Mouse (Mus musculus) telencephalon, adult 2 months (tissue): ENCODE measurements around the gene Icosl.
"Not testable (repeated sequence)": the region's sequence is repeated elsewhere in the genome, so short reads cannot be mapped to it uniquely, and the experiment has no call there.

Experiments
- DNase-seq: peaks from one replicate; pipeline ENCODE4 v3.0.0-alpha.2; 2011; ENCODE audit warnings: low read depth, low spot score

Icosl gene

DNA sequence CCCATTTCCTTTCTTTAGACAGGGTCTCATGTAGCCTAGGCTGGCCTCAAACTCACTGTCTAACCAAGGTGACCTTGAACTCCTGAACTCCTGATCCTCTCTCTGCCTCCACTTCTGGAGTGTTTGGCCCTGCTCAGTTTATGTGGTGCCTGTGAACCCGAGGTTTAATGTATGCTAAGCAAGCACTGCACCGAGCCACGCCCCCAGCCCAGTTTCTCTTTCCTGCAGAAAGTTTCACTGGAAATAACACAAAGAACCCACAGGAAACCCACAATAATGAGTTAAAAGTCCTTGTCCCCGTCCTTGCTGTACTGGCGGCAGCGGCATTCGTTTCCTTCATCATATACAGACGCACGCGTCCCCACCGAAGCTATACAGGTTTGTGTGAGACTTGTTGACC is 5.9 kb downstream of the Icosl start:
- DNase-seq = no peak

GRCm38 (mm10) chr10:78077862-78078261 is 8.8 kb downstream of the Icosl start:
- DNase-seq = no peak

GRCm38 (mm10) chr10:78078276-78078675 is 9.2 kb downstream of the Icosl start:
- DNase-seq = no peak

- no peak for DNase-seq
These were observed 11.0 kb downstream of the Icosl start for GRCm38 (mm10) chr10:78079955-78080591.

- no peak for DNase-seq
These were observed 15.0 kb downstream of the Icosl start for GRCm38 (mm10) chr10:78084073-78084472.

GRCm38 (mm10) chr10:78085711-78086110 is 16.6 kb downstream of the Icosl start:
- no peak for DNase-seq

GRCm38 (mm10) chr10:78086444-78087061 is 17.5 kb downstream of the Icosl start:
- DNase-seq = no peak

- DNase-seq = no peak
These were observed 18.0 kb downstream of the Icosl start for GRCm38 (mm10) chr10:78087101-78087511.

- DNase-seq = no peak
These were observed 21.1 kb downstream of the Icosl start for GRCm38 (mm10) chr10:78090246-78090645.

GRCm38 (mm10) chr10:78090706-78091491 is 21.8 kb downstream of the Icosl start:
- DNase-seq = no peak

GRCm38 (mm10) chr10:78091865-78092724 is 23.0 kb downstream of the Icosl start:
- no peak for DNase-seq

DNA sequence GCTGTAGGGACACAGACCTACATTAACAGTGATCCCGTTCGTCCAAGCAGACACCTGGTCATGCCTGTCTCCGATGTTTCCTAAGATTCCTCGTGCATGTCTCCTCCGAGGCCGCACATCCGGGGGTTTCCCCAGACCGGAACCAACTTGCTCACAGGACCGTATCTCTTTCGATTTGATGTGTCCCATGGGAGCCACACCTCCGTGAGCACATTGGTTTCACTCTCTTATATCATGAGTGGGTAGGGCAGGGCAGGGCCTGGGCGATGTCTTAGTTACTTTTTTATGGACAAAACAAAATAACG is 23.6 kb downstream of the Icosl start:
- no peak for DNase-seq

DNA sequence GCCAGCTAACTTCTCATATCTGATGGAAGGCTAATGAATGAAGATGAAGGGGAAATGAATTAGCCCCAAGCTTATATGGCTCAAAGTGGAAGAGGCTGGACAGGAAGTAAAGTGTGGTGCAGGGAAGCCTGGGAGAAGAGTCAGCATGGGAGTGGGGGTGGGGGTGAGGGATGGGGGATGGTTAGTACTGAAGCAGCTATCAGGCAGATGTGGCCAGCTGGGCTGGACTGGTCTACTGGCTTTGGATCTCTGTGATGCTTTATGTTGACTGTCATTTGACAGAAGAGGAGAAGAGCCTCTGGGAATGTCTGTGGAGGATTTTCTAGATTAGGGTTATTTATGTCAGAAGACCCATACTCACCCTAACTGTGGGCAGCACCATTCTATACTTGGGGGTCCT is 26.1 kb downstream of the Icosl start:
- no peak for DNase-seq

- no peak for DNase-seq
These were observed 27.1 kb downstream of the Icosl start for GRCm38 (mm10) chr10:78095954-78096931.

GRCm38 (mm10) chr10:78099860-78100259 is 30.8 kb downstream of the Icosl start:
- not testable (repeated sequence) for DNase-seq

DNA sequence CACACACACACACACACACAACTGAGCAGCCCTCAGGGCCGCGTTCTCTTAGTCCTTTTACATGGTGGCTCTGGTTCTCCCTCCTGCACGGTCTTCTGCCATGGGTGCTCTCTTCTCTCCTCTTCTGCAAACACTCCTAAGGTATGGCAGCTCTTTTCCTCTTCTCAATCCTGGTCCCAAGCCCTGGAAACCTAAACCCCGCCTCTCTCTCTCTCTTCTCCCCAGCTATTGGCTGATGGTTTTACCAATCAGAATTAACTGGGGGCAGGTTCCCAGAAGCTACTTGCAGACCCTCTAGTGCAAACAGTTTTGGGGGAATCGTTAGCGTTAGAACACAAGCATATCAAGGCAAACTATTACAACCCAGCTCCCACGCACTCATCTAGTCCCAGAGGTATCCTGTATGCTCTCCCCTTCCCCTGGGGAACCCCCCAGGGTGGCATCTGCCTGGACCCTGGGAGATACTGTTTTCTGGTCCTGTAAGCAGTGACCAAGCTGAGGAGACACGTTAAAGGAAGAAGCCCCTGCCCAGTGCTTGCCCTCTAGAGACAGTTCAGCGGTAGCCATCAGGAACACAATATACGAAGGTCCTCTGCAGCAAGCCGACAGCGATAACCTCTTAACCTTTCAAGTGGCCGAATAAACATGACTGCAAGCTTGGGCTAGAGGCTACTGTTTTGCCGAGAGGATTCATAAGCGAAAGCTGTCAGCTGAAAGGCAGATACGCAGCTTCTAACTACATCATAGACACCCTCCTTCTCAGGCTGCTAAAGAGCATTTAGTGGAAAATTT is 32.1 kb downstream of the Icosl start:
- DNase-seq = no peak

DNA sequence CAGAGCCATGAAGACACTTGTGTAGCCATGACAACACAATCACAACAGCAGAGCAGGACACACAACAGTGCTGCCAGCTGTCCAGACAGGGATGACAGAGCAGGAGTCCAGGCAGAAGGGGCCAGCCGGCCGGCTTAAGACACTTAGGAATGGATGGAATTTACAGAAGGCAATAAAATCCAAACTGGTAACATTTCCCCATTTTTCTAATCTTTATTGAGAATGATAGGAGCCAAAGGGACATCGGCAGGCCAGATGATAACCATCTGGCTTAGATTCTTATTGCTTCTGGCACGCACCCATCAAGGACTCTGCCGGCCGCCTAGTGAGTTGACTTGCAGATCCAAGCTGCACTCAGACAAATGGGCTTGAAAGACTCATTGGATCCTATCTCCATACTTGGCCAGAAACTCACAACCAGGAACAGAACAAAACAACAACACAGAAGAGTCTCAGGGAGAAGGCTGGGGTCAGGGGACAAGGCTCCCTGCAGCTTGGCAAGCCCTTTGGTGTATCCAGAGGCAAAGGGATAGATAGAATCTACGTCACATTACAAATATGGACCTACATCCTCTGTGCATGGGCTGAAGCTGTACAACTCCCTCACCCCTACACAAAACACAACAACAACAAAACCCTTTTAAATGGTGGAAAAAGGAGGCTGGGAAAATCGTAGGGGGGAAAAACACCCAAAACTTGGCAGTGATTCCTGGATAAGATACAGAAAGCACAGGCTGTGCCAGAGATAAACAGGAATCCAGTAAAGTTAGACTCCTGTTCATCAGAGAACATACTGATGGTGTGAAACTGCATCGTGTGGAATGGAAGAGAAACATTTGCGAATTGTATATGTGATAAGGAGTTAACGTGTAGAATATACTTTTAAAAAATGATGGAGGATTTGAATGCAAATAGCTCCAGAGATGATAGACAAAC is 35.7 kb downstream of the Icosl start:
- no peak for DNase-seq

DNA sequence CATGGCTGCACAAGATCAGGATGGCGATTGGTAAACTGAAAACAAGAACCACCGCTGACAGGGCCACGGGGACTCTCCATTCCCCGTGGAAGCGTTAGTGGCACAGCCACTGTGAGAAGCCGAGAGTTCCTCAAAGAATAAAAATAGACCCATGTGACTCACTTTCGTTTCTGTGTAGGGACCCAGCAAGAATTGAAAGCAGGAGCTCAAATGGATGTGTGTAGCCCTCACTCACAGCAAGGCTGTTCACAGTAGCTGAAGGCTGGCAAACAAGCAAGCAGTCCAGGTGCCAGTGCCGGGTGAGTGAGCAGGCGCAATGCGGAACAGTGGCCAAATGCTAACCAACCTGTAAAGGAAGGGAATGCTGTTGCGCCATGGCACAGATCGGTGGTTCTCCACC is 36.4 kb downstream of the Icosl start:
- no peak for DNase-seq

GRCm38 (mm10) chr10:78114521-78115092 is 45.5 kb downstream of the Icosl start:
- no peak for DNase-seq
